Mouse (Mus musculus) MEL (cell line): ENCODE results near the gene Uspl1.
A peak's percentile ranks its signal among the peaks of the same experiment; 100 is the strongest.

ENCODE experiments used
- BHLHE40 ChIP-seq: IDR thresholded peaks from 2 replicates; pipeline ENCODE4 v1.6.1; 2012; ENCODE audit warnings: low read depth, mild to moderate bottlenecking, inconsistent platforms, low read length, improper control_type of control experiment, borderline replicate concordance
- CTCF ChIP-seq, 3 experiments: IDR thresholded peaks in 2 of 3; conservative IDR thresholded peaks in 1 of 3; 2 replicates each; pipeline ENCODE4 v1.5.1; 2011 to 2012; ENCODE audit warnings: low read length in 3 of 3, low read depth in 2 of 3, mild to moderate bottlenecking in 2 of 3, improper control_type of control experiment in 1 of 3, inconsistent platforms in 1 of 3, mixed read lengths in 1 of 3, moderate library complexity in 1 of 3; ENCODE audit not compliant: control insufficient read depth in 1 of 3, insufficient read depth in 1 of 3, poor library complexity in 1 of 3, severe bottlenecking in 1 of 3
- E2F4 ChIP-seq: IDR thresholded peaks from 2 replicates; pipeline ENCODE4 v1.6.1; 2011; ENCODE audit warnings: low read depth, low read length, improper control_type of control experiment, borderline replicate concordance
- EP300 ChIP-seq, 2 experiments: IDR thresholded peaks; 2 replicates each; pipeline ENCODE4 v1.6.1; 2011; ENCODE audit warnings: improper control_type of control experiment in 2 of 2, low read length in 2 of 2, low read depth in 1 of 2, mild to moderate bottlenecking in 1 of 2
- GATA1 ChIP-seq: IDR thresholded peaks from 2 replicates; pipeline ENCODE4 v1.6.1; 2011; ENCODE audit warnings: low read depth, low read length, improper control_type of control experiment
- MAFK ChIP-seq: IDR thresholded peaks from 2 replicates; pipeline ENCODE4 v1.6.1; 2011; ENCODE audit warnings: low read depth, mild to moderate bottlenecking, low read length, improper control_type of control experiment, borderline replicate concordance
- MAX ChIP-seq: IDR thresholded peaks from 2 replicates; pipeline ENCODE4 v1.6.1; 2011; ENCODE audit warnings: low read length, improper control_type of control experiment
- NRF1 ChIP-seq: IDR thresholded peaks from 2 replicates; pipeline ENCODE4 v1.6.1; 2014; ENCODE audit warnings: low read depth, mild to moderate bottlenecking, inconsistent platforms, low read length, improper control_type of control experiment, moderate library complexity; ENCODE audit not compliant: poor library complexity, insufficient read depth, severe bottlenecking
- POLR2A ChIP-seq, 2 experiments: IDR thresholded peaks; 2 replicates each; pipeline ENCODE4 v1.6.1; 2011 to 2012; ENCODE audit warnings: low read length in 2 of 2, mild to moderate bottlenecking in 2 of 2, control low read depth in 1 of 2, improper control_type of control experiment in 1 of 2, low read depth in 1 of 2, moderate library complexity in 1 of 2; ENCODE audit not compliant: control insufficient read depth in 1 of 2, insufficient read depth in 1 of 2, poor library complexity in 1 of 2
- RCOR1 ChIP-seq: IDR thresholded peaks from 2 replicates; pipeline ENCODE4 v1.6.1; 2012; ENCODE audit warnings: low read depth, mild to moderate bottlenecking, inconsistent platforms, low read length, improper control_type of control experiment
- TCF12 ChIP-seq: IDR thresholded peaks from 2 replicates; pipeline ENCODE4 v1.6.1; 2014; ENCODE audit warnings: low read depth, mild to moderate bottlenecking, inconsistent platforms, low read length, improper control_type of control experiment, moderate library complexity
- USF2 ChIP-seq, 2 experiments: IDR thresholded peaks; 2 replicates each; pipeline ENCODE4 v1.6.1; 2011 to 2012; ENCODE audit warnings: improper control_type of control experiment in 2 of 2, low read length in 2 of 2, borderline replicate concordance in 1 of 2, inconsistent platforms in 1 of 2, low read depth in 1 of 2, mild to moderate bottlenecking in 1 of 2; ENCODE audit not compliant: insufficient read depth in 1 of 2
- ZKSCAN1 ChIP-seq: IDR thresholded peaks from 2 replicates; pipeline ENCODE4 v1.6.1; 2012; ENCODE audit warnings: low read depth, mild to moderate bottlenecking, inconsistent platforms, low read length, improper control_type of control experiment, moderate library complexity

DNA sequence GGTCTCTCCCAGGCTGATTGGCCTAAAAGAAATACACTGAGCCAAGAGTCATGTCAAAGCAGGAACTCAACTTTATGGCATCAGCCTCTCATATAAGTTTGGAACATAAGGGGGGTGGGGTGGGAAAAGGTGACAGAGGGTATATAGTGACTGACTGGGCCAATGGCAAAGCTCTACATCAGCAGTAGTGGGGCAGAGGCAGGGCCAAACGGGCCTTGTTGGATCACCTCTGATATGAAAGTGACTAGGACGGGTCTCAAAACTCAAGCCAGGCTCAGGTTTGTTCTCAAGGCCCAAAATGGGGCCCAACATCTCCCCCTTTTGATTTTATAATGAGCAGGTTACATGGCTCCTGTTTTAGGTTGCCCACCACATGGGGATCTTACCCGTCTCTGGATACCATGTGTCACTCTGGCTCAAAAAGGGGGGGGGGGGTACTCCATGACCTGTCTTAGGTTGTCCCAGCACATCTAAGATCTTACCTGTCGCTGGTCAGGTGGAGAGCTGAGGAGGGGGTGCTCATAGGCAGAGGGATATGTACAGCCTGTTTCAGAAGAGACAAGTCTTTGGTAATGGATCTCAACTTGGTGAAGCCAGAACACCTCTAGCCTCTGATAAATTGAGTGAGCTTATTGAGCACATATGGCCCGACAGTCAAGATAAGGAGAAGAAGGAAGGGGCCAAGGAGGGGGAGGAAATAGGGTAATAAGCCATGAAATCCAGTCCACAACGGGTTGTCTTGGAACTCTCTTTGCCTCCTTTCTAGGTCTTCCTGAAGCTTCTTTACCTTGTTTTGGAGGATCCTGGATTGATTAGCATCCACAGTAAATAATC, 33.6 kb downstream of the Uspl1 start:
- no peak for TF ChIP-seq CTCF (IDR thresholded peaks at IDR 0.05 in 2 of 3, conservative IDR thresholded peaks at IDR 0.05 in 1 of 3; ENCODE audit: control insufficient read depth in 1 of 3, insufficient read depth in 1 of 3, low read depth in 2 of 3, low read length in 3 of 3, poor library complexity in 1 of 3, severe bottlenecking in 1 of 3)
- peak; percentile 6 to 46; a peak in 1 of 4 replicates for TF ChIP-seq EP300 (IDR thresholded peaks at IDR 0.05; ENCODE audit: low read depth in 1 of 2, low read length in 2 of 2)
- TF ChIP-seq USF2 (IDR thresholded peaks at IDR 0.05; ENCODE audit: borderline replicate concordance in 1 of 2, insufficient read depth in 1 of 2, low read depth in 1 of 2, low read length in 2 of 2), result no peak
- TF ChIP-seq BHLHE40, result no peak
- no peak for TF ChIP-seq E2F4
- TF ChIP-seq MAFK, result 0 out of 2 replicates have a peak, but pooled peaks have one; percentile 22
- peak in 1 of 2 experiments; percentile 33; a peak in 1 of 4 replicates for TF ChIP-seq POLR2A (IDR thresholded peaks at IDR 0.05; ENCODE audit: control insufficient read depth in 1 of 2, insufficient read depth in 1 of 2, low read depth in 1 of 2, low read length in 2 of 2, poor library complexity in 1 of 2)
- no peak for TF ChIP-seq NRF1
- peak; percentile 67 for TF ChIP-seq GATA1
- TF ChIP-seq RCOR1, result no peak
- TF ChIP-seq MAX, result 0 out of 2 replicates have a peak, but pooled peaks have one; percentile 33
- peak; percentile 53; the same call in 1 of the 2 replicates for TF ChIP-seq TCF12
- no peak for TF ChIP-seq ZKSCAN1
